9 mouse cellular contexts compared by ENCODE assay signal in genomic region chr3:55354765-55355164, GRCm38 (mm10).
DNase-seq lines count a peak whose midpoint lies in the region; ATAC-seq and TF ChIP-seq lines count a peak whose summit lies in the region.
"Had no signal": no experiment of that assay in that cellular context is flagged by ENCODE, and none has a peak within 500 bp of the region (broad histone marks: within the 10 kb centered on the region; RNA-seq: fewer than 3 reads in every experiment).

No protein-coding gene starts in this region.

- 11% methylated on average over 3 of the region's 3 CpGs for WGBS in kidney, adult 2 months
- 19% methylated on average over 3 of the region's 3 CpGs for WGBS in limb, embryonic 14.5 days
- 19% methylated on average over 3 of the region's 3 CpGs for WGBS in forebrain, embryonic 11.5 days

- no peaks in the 10 kb centered on the region for H3K9me3 ChIP-seq in limb, embryonic 14.5 days (ENCODE audit: control insufficient read depth, low read length)
- no peaks in the 10 kb centered on the region for H3K9me3 ChIP-seq in forebrain, embryonic 11.5 days (ENCODE audit: control insufficient read depth, low read length)
- H3K9me3 ChIP-seq: embryonic facial prominence, embryonic 13.5 days had no signal

- H3K36me3 ChIP-seq in kidney, adult 2 months (ENCODE audit: control insufficient read depth, insufficient read depth, low read length), result no peaks in the 10 kb centered on the region
- H3K36me3 ChIP-seq in limb, embryonic 14.5 days (ENCODE audit: control insufficient read depth, insufficient read depth, low read length), result no peaks in the 10 kb centered on the region
- H3K36me3 ChIP-seq in forebrain, embryonic 11.5 days (ENCODE audit: control insufficient read depth, insufficient read depth, low read length), result no peaks in the 10 kb centered on the region
- H3K36me3 ChIP-seq: embryonic facial prominence, embryonic 13.5 days had no signal

- 0 out of 2 replicates have a peak, but pooled peaks have one; percentile 27 for ATAC-seq in limb, embryonic 14.5 days (ENCODE audit: low FRiP score, low read depth)
- ATAC-seq in forebrain, embryonic 11.5 days (replicated peaks; ENCODE audit: low FRiP score), result no peak

- no peak for TF ChIP-seq CTCF in kidney, adult 2 months (conservative IDR thresholded peaks at IDR 0.05; ENCODE audit: insufficient read depth, insufficient read length, low read depth, low read length)

- peak; percentile 64 for DNase-seq in kidney, adult 2 months
- DNase-seq in kidney, adult 11 months, result no peak
- peak; percentile 52 for DNase-seq in CD4-positive, CD25-positive, alpha-beta regulatory T cell, adult 2 months (ENCODE audit: low read depth, low spot score)
- DNase-seq in adipocyte (ENCODE audit: low spot score), result peak; percentile 85
- DNase-seq in heart, postnatal 4 days, result peak; percentile 56
- peak; percentile 79 for DNase-seq in limb, embryonic 14.5 days (ENCODE audit: low spot score)
- no peak for DNase-seq in forebrain, embryonic 11.5 days (ENCODE audit: low spot score)
- DNase-seq in right cerebral cortex, postnatal 25 days, result no peak

- no peaks in the 10 kb centered on the region for H3K27me3 ChIP-seq in kidney, adult 2 months (replicated peaks; ENCODE audit: control insufficient read depth, insufficient read depth, low read length)
- H3K27me3 ChIP-seq in limb, embryonic 14.5 days (ENCODE audit: control insufficient read depth, insufficient read depth, low read length), result no peaks in the 10 kb centered on the region
- no peaks in the 10 kb centered on the region for H3K27me3 ChIP-seq in forebrain, embryonic 11.5 days (ENCODE audit: control insufficient read depth, insufficient read depth, low read length)
- H3K27me3 ChIP-seq: embryonic facial prominence, embryonic 13.5 days had no signal

- no peak overlapping the region for H3K4me3 ChIP-seq in kidney, adult 2 months (ENCODE audit: insufficient read depth, low read depth, low read length)
- no peak overlapping the region for H3K4me3 ChIP-seq in limb, embryonic 14.5 days (replicated peaks; ENCODE audit: low read length)
- H3K4me3 ChIP-seq in forebrain, embryonic 11.5 days (ENCODE audit: low read depth, low read length), result no peak overlapping the region
- H3K4me3 ChIP-seq: embryonic facial prominence, embryonic 13.5 days had no signal

- no peak overlapping the region for H3K9ac ChIP-seq in limb, embryonic 14.5 days (ENCODE audit: low read depth, low read length, severe bottlenecking)
- H3K9ac ChIP-seq in forebrain, embryonic 11.5 days (ENCODE audit: low read length), result no peak overlapping the region

- no peak overlapping the region for H3K27ac ChIP-seq in kidney, adult 2 months (ENCODE audit: insufficient read depth, low read depth, low read length)
- H3K27ac ChIP-seq in limb, embryonic 14.5 days (replicated peaks; ENCODE audit: low read depth, low read length), result no peak overlapping the region
- H3K27ac ChIP-seq in forebrain, embryonic 11.5 days (ENCODE audit: low read depth, low read length), result no peak overlapping the region
- H3K27ac ChIP-seq: embryonic facial prominence, embryonic 13.5 days had no signal

- no peak for TF ChIP-seq POLR2A in kidney, adult 2 months (IDR thresholded peaks at IDR 0.05; ENCODE audit: low read depth, low read length)
- TF ChIP-seq POLR2A in limb, embryonic 14.5 days (IDR thresholded peaks at IDR 0.05; ENCODE audit: borderline replicate concordance, extremely low read depth, insufficient read depth, insufficient read length), result no peak

- no peak overlapping the region for H3K4me2 ChIP-seq in limb, embryonic 14.5 days (replicated peaks; ENCODE audit: low read depth, low read length, severe bottlenecking)
- no peak overlapping the region for H3K4me2 ChIP-seq in forebrain, embryonic 11.5 days (ENCODE audit: low read depth, low read length, severe bottlenecking)
- H3K4me2 ChIP-seq: embryonic facial prominence, embryonic 13.5 days had no signal

- H3K4me1 ChIP-seq in kidney, adult 2 months (ENCODE audit: control insufficient read depth, insufficient read depth, low read length), result no peaks in the 10 kb centered on the region
- peaks cover 28% of the 10 kb centered on the region for H3K4me1 ChIP-seq in limb, embryonic 14.5 days (ENCODE audit: control insufficient read depth, insufficient read depth, low read length)
- H3K4me1 ChIP-seq in forebrain, embryonic 11.5 days (replicated peaks; ENCODE audit: control insufficient read depth, insufficient read depth, low read length), result peaks cover 21% of the 10 kb centered on the region

Comparison
In these comparisons a context has a peak if more than half of its experiments do, and no peak if none do; other contexts are left out.
1. DNase-seq: peak in kidney, adult 2 months (single experiment), CD4-positive, CD25-positive, alpha-beta regulatory T cell, adult 2 months (single experiment), adipocyte (single experiment), heart, postnatal 4 days (single experiment) and limb, embryonic 14.5 days (single experiment); none in kidney, adult 11 months (single experiment), forebrain, embryonic 11.5 days (single experiment) and right cerebral cortex, postnatal 25 days (single experiment).